Mouse (Mus musculus) G1E (cell line): ENCODE results near the gene Suz12.

Experiments
- CTCF ChIP-seq: IDR thresholded peaks from 2 replicates; pipeline ENCODE4 v1.5.1; 2012; ENCODE audit warnings: low read depth, low read length, inconsistent platforms, mixed read lengths
- GATA1 ChIP-seq: IDR thresholded peaks from 2 replicates; pipeline ENCODE4 v1.6.1; 2012; ENCODE audit warnings: borderline replicate concordance, low read length, inconsistent platforms, mixed read lengths
- GATA2 ChIP-seq: IDR thresholded peaks from 2 replicates; pipeline ENCODE4 v1.6.1; 2012; ENCODE audit warnings: low read depth, low read length, inconsistent platforms, borderline replicate concordance
- POLR2AphosphoS5 ChIP-seq: IDR thresholded peaks from 2 replicates; pipeline ENCODE4 v1.6.1; 2012; ENCODE audit warnings: low read depth, low read length, inconsistent platforms; ENCODE audit not compliant: insufficient replicate concordance
- TAL1 ChIP-seq: conservative IDR thresholded peaks from 2 replicates; pipeline ENCODE4 v1.6.1; 2012; ENCODE audit warnings: low read depth, low read length, inconsistent platforms, mixed read lengths

DNA sequence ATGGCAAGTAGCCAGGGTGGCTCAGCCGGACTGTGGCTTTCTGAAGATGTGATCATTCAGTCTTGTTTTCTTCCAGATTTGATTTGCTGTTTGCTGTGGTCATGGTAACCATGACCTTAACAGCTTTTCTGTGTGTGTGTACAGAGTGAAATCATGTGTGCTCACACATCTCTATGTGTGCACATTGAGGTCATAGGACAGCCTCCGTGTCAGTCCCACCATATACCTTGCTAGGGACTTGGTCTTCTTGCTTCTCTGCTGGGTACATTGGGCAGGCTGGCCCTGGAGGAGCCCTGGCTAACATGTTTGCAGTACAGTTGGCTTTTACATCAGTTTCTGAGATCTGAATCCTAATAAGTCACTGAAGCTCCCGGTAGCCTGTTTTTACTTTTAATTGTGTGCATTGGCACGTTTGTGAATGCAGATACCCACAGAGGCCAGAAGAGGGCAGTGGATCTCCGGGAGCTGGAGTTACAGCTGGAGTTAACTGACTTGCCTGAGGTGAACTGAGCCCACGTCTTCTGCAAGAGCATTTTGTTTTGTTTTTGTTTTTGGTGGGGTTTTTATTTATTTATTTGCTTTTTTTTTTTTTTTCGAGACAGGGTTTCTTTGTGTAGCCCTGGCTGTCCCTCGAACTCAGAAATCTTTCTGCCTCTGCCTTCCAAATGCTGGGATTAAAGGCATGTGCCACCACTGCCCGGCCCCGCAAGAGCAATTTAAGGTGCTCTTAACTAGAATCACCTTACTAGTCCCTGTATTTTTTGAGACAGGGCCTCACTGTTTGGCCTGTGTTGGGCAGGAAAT, 49.9 kb downstream of the Suz12 start:
- peak; percentile 40; the same call in 1 of the 2 replicates for TF ChIP-seq CTCF
- no peak for TF ChIP-seq GATA1
- TF ChIP-seq POLR2AphosphoS5 = no peak
- no peak for TF ChIP-seq TAL1
- no peak for TF ChIP-seq GATA2
